Mouse (Mus musculus): ENCODE measurements around the gene Gxylt2. TPM values are rescaled to one million over a fixed set of nuclear protein-coding genes. Genes with fewer than 3 reads are reported as not detected.

The Gxylt2 gene
- total RNA-seq, 2 experiments from 2014 or later = 3.5 to 4.7 TPM

DNA sequence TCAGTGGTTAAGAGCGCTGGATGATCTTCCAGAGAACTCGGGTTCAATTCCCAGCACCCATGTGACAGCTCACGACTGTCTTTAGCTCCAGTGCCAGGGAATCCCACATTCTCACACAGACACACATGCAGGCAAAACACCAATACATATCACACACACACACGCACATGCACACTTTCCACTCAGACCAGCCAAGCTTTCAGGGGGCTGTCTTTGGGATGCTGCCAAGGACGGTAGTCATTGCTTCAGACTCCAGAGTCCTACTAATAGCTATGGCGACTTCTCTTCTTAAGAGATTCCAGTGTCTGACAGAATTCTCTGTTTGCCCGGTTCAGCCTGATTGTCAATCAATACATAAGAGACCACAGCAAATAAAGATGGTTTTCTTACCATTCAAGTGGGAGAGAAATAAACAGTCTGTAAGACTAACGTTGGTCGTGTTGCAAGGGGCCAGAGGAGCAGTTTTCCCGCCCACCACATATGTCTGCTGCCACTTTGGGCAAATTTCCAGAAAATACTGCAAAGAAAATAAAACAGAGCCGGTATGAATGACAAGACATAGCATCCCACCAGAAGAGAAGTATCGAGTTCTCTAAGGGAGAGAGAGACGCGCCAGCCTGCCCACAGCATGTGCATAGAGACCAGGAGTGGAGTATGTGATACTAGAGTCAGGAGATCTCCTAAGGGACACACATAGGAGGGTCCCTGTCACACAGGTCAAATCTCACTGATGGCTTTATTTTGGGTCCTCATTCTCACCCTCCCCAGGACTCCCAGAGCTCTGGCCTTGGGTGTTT lies 88.6 kb downstream of the Gxylt2 start:
- DNase-seq (ENCODE audit: low spot score) = no peak
- intact Hi-C loops (cut with DNase I) = no loop called here

DNA sequence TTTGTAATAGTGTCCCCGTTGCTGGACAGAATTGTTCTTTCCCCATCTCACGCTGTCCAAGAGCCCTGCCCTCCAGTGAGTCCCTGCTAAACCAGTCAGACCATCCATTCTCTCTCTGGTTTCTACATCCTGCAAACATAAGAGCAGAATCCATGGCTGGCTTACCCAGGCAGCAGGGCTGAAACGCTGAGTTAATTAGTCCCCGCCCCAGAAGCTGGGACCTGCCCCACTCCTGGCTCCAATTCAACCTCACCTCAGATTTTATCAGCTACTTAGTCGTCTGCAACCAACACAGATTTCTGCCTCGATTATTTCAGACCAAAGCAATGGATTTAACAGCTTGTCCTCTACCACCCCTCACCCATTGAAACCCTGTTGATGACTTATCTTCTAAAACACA lies 91.3 kb downstream of the Gxylt2 start:
- DNase-seq (ENCODE audit: low spot score) = no peak
- intact Hi-C loops (cut with DNase I) = no loop called here

DNA sequence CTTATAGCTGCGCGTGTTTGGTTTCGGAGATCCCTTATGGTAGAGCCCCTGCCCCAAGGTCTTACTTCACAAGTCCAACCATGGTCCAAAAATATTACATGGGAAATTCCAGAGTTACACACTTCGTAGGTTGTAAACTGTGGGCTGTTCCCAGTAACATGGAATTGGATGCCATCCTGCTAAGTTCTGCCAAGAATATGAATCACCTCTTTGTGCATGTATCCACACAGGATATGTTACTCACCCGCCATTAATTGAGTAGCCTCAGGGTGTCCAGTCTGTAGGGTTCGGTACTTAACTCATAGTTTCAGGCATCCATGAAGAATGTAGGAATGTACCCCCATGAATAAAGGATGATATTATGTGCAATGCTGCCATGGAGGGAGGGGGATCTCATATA lies 94.8 kb downstream of the Gxylt2 start:
- intact Hi-C loops (cut with DNase I) = no loop called here
- no peak for DNase-seq (ENCODE audit: low spot score)

DNA sequence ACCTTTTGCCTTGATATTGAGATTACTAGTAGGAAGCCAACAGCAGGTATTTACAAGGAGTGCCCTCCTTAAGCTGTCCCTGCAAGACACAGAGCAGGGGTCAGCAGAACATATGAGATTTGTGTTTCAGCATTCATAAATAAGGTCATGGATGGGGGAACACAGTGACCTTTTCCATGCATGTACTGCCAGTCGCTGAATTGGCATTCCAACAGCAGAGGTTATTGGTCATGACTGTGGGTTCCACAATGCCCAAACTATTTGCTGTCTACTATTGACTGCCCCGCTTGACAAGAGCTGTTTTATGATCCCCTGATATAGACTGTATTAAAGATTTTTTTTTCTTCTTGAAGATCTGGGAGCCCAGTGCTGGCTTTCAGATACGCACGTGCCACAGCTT lies 95.2 kb downstream of the Gxylt2 start:
- intact Hi-C loops (cut with DNase I) = no loop called here

DNA sequence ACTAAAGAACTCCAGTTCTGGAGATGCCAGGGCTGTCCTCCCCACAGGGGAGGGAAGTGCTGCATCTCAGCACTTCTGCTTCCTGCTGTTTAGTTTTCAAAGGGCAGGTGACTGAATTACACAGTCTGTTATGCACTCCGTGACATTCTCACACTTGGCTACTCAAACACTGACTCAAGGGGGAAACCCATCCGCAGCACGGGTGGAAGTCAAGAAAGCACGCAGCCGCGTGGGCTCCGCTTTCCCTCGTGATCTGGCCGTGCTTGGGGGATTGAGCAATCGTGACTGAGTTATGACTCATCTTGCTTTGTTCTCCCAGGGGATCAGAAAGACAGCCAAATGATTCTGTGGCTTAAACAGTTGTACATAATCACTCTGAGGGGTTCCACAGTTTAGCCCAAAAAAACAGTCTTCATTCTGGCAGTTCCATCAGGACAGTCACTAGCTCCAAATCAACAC lies 96.0 kb downstream of the Gxylt2 start:
- intact Hi-C loops (cut with DNase I) = no loop called here
- peak; percentile 64 for DNase-seq (ENCODE audit: low spot score)

More for the DNA sequence above, 95.2 kb downstream of the Gxylt2 start:
- DNase-seq (ENCODE audit: low spot score) = no peak

DNA sequence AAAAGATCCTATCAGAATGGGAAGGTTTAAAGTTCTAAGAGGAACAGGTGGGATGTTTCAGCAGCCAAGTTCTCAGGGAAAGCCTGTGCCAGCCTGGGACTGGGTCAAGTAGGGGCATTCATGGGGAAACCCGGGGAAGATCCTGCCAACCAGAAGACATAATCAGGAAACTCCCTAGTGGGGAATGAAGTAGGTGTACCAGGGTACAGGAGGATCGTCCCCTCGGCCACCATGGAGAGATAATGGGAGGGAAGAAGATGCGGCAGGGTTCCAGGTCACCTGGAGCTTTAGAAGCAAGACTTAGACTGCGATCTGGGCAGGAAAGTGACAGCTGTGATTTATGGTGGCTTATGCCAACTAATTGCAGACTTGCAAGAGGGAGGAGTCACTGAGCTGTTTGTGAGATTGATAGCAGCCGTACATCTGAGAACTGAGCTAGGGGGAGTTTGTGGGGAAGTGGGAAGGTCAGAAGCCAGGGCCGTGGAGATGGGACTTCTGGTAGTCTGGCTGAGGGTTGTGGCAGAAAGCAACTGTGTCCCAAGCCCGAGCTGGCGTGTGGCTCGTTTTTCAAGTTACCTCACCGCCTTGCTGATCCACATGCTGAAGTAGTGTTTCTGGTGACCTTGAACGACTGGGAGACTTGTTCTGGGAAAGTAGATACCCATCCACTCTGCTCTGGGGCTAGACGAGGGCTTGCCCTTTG lies 98.0 kb downstream of the Gxylt2 start:
- peak; percentile 31 for DNase-seq (ENCODE audit: low spot score)
- intact Hi-C loops (cut with DNase I) = no loop called here

DNA sequence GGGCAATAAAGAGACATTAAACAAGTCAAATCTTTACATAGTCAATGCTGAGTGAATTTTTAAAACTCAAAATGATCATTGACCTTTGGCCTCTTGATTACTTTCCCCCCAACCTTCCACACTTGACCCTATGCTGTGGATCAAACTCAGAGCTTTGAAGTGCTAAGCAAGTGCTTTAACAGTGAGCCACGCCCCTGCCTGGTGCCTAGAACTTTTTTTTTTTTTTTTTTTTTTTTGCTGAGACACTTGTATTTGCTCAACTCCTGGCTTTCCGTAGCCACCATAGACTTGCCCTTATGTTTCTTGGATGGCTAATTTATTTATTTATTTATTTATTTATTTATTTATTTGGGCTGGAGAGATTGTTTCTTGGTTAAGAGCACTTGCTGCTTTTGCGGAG lies 98.7 kb downstream of the Gxylt2 start:
- no peak for DNase-seq (ENCODE audit: low spot score)
- intact Hi-C loops (cut with DNase I) = no loop called here

DNA sequence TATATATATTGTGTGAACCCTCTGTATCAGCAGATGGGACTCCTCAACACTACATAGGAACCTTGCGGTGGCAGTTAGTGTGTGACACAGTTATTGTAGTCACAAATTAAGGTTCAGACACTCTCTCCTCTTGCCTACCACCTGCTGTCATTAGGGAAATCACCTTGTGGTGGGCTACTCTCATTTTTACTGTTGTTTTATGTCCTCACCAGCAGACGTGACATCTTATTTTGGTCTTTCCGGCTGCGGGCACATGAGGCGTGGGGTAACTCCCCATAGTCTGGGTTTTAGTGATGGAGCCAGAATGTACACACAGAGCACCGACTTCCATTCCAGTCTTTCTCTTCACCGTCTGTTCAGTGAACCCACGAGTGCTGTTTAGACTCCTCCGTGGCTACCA lies 102.7 kb downstream of the Gxylt2 start:
- intact Hi-C loops (cut with DNase I) = no loop called here
- no peak for DNase-seq (ENCODE audit: low spot score)

DNA sequence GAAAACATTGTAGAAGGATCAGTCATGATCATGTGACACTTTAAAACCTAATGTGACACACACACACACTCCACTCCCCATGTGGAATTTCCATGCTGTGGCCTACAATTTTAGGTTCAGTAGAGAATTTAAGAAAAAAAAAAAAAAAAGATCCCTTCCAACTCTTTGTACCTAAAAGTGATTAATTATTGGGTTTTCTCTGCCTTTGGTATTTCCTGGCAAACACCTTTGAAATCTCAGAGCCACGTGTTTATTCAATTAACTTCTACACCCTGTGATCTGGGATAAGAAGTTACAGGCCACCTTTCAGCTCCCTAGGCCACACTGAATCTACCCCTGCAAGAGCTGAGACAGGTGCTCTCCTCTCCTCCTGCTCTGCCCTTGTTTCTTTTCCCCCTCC lies 103.2 kb downstream of the Gxylt2 start:
- DNase-seq (ENCODE audit: low spot score) = no peak
- intact Hi-C loops (cut with DNase I) = no loop called here

DNA sequence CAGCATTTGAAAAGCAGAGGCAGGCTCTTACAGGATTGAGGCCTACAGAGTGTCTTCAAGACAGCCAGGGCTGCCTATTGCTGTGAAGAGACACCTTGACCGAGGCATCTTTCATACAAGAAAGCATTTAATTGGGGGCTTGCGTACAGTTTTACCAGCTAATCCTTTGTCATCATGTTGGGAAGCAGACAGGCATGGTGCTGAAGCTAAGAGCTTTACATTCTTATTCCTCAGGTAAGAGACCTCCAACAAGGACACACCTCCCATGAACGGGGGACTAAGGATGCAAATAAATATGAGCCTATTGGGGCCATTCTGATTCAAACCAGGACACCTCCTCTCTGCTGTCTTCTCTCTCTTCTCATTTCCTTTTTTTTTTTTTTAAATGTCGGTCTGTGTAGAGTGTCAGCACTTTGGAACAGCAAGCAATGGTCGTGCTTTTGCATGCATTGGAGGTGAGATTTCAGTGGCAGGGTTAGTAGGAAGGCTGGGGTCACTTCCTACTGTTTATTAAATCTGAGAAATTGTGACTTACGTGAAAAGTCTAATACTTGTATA lies 103.8 kb downstream of the Gxylt2 start:
- intact Hi-C loops (cut with DNase I) = no loop called here
- DNase-seq (ENCODE audit: low spot score) = no peak

DNA sequence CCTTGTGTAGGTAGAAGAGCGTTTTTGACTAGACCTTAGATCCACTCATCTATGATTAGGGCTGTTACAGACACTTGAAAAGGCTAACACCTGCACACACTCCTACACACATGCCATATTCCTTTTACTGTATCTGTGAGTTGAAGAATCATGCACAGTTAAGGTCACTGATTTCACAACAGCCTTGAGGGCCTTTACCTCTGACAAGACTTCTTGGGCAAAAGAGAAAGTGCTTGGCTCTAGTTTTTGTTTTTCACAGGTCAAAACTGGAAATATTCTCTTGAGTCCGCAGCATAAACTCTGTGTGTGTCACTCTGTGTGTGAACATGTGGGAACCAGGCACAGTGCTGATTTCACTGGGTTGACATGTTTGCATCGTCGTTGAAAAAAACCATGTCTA lies 105.6 kb downstream of the Gxylt2 start:
- intact Hi-C loops (cut with DNase I) = no loop called here
- no peak for DNase-seq (ENCODE audit: low spot score)

DNA sequence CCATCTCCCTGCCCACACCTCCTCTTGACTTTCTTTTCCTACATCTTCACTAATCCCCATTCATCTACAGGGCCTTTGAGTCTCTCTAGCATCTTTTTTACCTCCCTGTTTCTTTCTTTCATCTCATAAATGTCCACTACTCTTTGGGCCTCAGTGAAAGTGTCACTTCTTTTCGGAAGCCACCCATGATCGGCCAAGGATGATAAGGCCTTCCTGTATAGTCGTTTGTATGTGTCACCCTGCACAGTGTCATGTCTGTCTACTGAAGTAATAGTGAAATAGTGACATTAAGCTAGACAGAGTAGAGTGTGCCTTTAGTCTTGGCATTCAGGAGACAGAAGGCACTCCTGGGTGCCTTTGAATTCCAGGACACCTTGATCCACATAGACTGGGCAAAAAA lies 107.2 kb downstream of the Gxylt2 start:
- intact Hi-C loops (cut with DNase I) = no loop called here
- no peak for DNase-seq (ENCODE audit: low spot score)

DNA sequence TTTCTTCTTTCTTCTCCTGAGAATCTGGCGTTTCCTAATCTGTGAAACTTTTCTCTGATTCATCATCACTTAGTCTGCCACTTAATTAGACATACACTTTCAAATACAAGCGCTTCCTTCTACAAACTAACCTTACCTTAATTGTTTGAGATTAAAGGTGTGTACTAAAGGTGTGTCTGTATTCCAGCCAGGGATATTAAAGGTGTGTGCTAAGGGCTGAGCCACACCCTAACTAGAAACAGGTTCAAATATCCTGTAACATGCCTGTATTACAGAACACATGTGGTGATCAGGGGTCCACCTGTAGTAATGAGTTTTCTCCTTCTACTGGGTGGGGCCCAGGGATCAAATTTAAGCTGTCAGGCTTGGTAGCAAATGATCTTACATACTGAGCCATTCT lies 116.8 kb downstream of the Gxylt2 start:
- DNase-seq (ENCODE audit: low spot score) = no peak
- intact Hi-C loops (cut with DNase I) = no loop called here

DNA sequence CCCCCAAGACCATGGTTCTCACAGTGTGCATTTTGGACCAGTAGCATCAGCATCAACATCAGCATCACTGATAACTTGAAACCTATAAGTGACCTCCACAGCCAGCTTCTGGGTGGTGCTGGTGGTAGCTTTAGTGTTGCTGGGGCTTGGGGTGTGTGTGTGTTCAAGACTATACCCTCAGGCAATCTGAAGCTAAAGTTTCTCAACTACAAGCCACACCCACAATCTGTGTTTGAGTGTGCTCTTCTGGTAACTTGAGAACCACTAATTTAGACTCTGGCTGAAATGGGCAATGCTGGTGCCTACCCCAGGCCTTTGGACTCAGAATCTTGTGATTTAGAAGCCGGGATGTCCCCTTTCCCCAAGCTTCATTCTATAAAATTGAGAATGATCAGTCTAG lies 118.8 kb downstream of the Gxylt2 start:
- DNase-seq (ENCODE audit: low spot score) = no peak
- intact Hi-C loops (cut with DNase I) = no loop called here

DNA sequence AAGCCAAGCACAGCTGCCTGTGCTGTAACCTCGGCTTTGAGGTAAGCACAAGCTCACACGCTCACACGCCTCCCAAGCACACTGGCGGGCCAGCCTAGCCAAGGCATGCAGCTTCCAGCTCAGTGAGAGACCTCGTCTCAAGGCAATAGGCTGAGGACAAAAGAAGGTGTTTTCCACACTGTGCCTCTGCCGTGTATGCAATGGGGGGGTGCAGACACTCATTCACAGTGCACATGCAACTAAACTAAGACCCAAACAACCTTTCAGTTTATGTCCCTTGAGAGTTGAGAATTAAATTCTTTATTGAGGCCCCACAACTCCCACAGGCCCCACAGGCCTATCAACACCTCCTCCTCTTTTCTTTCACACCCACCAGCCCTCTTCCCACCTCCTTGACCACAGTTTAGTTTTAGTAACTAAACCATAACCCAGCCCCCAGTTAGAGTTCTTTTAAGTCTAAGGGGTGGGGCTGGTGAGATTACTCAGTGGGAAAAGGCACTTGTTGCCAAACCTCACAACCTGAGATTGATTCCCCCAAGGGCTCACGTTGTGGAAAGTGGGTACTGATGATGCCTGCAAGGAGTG lies 119.9 kb downstream of the Gxylt2 start:
- intact Hi-C loops (cut with DNase I) = no loop called here
- no peak for DNase-seq (ENCODE audit: low spot score)

DNA sequence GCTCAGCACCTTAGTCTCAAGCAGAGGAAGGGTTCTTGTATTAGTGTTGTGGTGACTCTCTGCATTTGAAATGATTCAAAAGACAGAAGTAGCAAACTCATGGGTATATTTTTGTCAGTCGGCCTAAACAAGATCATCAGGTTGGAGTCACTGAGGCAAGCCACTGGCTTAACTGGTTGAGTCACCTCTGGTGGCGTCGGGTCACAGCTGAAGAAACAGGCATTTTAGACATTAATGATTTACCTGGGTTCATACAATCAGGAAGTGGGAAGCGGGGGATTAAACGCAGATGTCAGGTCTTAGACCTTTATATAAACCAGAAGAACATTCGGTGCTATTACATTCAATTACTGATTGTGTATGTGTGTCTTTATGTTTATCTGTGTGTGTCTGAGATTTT lies 121.5 kb downstream of the Gxylt2 start:
- no peak for DNase-seq (ENCODE audit: low spot score)
- intact Hi-C loops (cut with DNase I) = no loop called here

DNA sequence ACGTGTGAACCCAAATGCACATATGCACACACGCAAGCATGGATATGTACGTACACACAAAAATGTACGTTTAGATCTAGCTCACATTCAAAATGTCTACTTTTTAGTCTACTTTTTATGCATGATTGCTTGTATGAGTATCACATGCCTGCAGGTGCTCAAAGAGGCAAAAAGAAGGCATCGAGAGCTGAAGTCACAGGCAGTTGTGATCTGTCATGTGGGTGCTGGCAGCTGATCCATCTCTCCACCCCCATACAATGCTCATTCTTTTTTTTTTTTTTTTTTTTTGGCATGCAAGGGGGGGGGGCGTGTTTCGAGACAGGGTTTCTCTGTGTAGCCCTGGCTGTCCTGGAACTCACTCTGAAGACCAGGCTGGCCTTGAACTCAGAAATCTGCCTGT lies 124.0 kb downstream of the Gxylt2 start:
- no peak for DNase-seq (ENCODE audit: low spot score)
- intact Hi-C loops (cut with DNase I) = no loop called here

DNA sequence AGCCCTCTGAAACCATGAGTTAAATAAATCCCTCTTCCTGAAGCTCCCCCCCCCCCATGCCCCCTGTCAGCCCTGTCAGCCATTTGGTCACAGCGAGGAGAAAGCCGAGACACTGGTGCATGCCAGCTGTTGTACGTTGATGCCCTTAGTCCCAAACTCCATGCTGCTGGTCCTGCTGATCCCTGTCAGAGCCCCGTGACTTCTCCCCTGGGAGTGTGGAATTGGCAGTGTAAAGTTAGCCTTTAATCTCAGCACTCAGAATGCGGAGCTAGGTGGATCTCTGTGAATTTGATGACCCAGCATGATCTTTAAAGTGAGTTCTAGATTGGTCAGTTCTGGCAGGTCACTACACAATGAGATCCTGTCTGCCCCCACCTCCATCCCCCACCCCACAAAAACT lies 125.2 kb downstream of the Gxylt2 start:
- intact Hi-C loops (cut with DNase I) = loop anchor here (10.0 kb wide), 2 partner anchors 545 to 1165 kb away; partner anchors contain the start of genes Eif4e3, Gm20696 and Rybp
- no peak for DNase-seq (ENCODE audit: low spot score)

DNA sequence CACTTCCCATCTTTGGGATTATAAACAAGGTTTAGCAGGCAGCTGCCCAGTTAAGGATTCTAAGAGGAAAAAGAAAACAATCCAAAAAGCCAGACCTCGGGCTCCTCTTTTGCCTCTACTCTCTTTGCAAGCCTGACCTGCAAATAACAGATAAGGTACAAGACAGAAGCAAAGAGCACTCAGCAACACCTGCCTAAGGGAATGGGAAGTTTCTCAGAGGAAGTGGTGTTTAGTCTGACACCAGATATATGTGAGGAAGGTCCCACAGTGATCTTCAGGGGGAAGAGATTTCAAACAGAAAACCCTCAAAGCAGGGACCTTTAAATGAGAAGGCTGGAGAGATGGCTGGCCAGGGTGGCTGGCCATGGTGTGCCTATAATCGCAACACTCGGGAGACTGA lies 126.7 kb downstream of the Gxylt2 start:
- intact Hi-C loops (cut with DNase I) = loop anchor here (10.0 kb wide), 2 partner anchors 546 to 1166 kb away; partner anchors contain the start of genes Eif4e3, Gm20696 and Rybp
- DNase-seq (ENCODE audit: low spot score) = no peak

DNA sequence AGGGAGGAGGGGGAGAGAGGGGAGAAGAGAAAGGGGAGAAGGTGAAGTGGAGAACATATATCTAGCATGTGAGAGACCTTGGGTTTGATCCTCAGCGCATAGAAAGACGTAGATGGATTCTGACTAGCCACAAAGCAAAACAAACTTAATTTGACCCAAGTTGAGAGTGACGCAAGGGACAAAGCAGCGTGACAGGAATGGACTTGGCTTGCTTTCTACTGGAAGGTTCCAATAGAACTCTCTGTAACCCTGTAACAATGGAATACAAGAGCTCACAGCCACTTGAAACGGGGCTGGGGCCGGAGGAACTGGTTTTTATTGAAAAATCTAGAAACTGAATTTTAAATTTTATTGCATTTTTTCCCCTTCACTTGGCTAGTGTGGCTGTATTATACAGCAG lies 127.2 kb downstream of the Gxylt2 start:
- no peak for DNase-seq (ENCODE audit: low spot score)
- intact Hi-C loops (cut with DNase I) = loop anchor here (10.0 kb wide), 2 partner anchors 547 to 1167 kb away; partner anchors contain the start of genes Eif4e3, Gm20696 and Rybp

Measured in heart, postnatal 25 days (tissue).